Mouse (Mus musculus): ENCODE results near the gene Gm10663.

Gene Gm10663

DNA sequence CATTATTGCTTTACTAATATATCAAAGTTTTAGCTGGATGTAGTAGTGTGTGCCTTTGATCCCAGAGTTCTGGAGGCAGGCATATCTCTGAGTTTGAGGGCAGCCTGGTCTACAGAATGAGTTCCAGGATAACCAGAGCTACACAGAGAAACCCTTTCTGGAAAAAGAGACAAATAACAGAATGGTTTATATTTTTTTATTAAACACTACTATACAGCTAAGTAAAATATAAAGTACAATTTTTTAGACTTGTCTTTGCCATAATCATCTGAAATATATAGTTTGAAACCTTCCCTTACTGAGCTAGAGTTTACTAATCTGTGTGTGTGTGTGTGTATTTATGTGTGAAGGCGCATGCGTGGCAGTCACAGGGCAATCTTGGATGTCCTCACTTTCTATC is at the start of gene Gm10663:
Gene Gm10663 (plus strand): TSS at position 301 of the 400 bp plus-strand sequence.
- DNase-seq (ENCODE audit: low spot score) = no peak

DNA sequence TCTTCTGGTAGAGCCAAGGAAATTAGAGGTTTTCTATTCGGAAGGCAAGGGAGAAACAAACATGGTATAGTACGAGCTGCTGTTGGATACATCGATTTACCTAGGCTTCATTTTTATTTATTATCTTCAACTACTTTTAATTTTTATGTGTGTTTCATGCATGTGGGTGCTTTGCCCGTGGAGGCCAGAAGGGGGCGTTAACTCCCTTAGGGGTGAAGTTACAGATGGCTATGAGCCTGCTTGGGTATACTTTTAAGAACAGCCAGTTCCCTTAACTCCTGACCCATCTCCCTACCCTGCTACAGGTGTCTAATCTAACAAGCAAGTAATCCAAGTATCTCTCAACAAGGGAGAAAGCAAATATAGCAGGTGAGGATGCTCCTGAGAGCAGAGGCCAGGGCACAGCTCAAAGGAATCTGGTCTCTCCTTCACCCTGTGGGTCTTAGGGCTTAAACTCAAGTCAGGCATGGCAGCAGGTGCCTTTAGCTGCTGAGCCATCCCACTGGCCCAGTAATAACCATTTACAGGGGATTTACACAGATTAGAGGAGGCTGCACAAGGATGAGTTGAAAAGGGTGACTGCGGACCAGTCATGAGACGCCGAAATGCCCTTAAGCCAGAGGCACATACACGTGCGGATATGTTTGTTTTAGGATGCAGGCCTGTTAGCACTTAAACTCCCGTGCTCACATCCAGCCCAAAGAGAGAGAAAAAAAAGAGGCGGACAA is 45.7 kb upstream of the Gm10663 start:
- no peak for DNase-seq (ENCODE audit: low spot score)

DNA sequence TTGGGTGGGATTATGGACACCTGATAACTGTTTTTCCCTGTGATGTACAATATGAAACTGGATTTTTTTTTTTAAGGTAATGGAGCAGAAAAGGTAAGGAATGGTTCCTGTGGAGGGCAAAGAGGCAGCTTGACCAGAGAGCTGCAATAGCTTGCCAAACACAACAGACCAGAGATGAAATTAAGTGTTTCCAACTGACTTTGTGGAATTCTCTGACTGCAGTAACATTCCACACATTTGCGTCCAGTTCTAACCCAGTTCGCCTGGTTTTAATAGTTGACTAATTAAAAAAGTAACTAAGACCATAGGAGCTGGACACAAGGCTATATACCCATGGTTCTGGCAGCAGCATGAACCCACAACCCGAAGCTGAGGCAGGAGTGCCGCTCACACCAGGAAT is 45.1 kb upstream of the Gm10663 start:
- DNase-seq (ENCODE audit: low spot score) = no peak

DNA sequence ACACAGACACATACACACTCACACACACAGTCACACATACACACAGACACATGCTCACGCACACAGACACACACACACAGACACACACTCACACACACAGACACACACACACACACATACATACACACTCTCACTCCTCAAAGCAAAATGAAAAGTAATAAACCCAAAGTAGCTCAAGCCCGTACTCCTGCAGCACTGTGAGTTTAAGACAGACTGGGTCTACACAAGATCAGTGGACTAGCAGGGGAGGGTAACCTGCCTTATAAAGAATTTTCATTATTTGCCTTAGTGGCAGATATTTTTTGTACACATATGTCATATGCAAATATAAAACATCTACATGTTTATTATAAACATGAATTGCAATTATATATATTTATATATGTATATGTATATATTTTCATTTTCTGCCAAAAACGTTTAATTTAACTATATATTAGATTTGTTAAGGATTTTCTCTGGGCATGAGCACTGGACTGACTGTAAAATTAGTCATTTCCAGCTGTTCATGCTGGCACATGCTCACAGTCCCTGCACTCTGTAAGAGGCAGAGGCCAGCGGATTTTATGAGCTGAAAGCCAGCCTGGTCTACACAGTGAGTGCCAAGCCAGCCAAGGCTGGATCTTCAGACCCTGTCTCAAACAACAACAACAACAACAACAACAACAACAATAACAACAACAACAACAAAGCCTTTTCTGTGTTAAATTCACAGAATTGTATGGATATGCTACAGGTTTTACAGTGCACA is 43.9 kb upstream of the Gm10663 start:
- no peak for DNase-seq (ENCODE audit: low spot score)

DNA sequence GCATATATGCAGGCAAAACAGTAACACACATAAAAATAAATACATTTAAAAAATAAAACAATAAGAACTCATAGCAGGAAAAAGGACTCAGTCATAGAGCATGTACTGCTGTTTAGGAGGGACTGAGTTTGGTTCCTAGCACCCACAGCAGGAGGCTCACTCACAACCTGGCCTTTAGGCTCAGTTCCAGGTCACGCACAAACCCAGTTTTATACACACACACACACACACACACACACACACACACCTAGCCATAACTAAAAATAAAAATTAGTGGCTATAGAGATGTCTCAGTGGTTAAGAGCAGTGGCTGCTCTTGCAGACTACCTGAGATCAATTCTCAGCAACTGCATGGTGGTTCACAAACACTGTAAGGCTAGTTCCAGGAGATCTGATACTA is 42.7 kb upstream of the Gm10663 start:
- DNase-seq (ENCODE audit: low spot score) = no peak

DNA sequence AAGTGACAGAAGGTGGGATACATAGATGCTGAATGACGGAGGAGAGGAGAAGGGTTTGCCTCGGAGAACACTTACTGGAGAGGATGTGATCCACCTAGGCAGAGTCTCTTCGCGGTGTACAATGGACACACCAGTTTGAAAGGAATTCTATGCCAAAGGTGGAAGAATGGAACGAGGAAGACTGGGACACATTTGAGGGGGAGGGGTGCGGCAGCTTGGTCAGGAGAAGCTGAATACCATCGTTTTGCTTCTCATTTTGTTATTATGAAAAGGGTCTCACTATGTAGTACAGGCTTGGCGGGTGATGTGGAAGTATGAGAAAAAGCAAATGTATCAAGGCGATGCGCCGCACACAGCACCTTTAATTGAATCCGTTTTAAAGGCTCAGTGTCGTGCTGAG is 41.8 kb upstream of the Gm10663 start:
- no peak for DNase-seq (ENCODE audit: low spot score)

DNA sequence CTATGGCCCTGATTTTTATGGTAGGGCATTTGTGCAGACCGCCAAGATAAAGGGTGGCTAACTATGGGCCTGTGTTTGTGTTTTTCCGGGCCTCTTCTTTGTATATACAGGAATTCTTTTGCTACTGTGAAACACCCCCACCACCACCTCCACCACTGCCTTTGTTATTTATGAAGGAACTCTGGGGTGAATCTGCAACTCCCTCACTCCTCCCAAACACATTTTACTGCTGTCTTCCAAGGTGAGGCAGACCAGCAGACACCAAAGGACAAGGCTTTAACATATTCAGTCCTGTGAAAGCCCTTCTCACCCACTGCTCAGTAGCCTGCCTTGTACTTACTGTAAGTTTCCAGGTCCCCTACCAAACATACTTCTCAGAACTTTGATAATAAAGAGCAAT is 40.7 kb upstream of the Gm10663 start:
- DNase-seq (ENCODE audit: low spot score) = no peak

DNA sequence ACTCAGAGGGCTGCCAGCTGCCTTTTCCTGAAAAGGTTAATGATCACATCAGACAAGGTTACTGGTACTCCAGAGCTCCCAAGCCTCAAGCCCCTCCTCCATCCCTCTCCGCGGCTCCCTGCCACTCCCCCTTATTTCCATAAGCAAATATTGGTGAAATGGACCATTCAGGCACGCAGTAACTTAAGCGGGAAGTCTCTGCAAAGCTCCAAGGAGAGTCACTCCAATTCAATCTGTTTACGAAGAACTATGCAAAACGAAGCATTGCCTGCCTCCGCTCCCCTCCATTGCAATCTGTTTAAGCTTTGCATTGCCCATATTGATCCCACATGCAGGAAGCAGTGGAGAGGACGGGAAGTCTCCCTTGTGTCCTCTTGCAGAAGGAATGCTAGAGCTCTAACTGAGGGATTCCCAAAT is 37.7 kb upstream of the Gm10663 start, which contains the start of gene Apela:
Gene Apela (minus strand): TSS at position 220 of the 417 bp plus-strand sequence.
- DNase-seq (ENCODE audit: low spot score) = no peak

DNA sequence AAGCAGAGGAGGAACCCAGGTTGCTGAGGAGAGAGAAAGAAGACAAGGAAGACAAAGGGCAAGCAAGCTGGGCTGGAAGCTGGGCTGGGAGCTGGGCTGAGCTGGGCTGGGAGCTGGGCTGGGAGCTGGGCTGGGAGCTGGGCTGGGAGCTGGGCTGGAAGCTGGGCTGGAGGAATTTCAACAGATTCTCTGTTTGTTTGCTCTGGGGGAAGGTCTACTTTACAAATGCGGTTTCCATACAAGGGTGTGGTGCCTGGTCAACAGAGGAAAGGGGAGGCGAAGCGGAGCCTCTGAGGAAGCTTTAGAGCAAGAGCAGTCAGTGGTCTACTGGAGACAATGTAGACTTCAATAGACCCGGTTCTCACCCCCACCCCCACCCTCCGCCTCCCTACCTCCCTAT is 28.3 kb upstream of the Gm10663 start:
- DNase-seq (ENCODE audit: low spot score) = no peak

DNA sequence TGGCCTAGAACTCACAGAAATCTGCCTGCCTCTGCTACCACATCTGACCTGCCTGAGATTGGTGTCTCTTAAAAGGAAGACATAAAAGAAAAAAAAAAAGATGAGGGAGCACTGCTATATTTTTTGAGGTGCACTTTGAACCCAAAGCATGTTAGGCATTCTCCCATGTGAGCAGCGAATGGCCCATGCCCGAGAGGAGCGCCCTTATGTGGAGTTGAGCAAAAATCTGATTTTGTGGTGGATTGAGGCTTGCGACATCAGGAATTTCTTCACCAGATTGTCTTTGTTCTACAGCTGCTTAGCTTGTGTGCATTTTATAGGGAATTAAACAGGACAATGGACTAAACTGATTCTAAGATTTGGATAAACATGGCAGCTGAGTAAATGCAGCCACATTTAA is 27.6 kb upstream of the Gm10663 start:
- DNase-seq (ENCODE audit: low spot score) = no peak

DNA sequence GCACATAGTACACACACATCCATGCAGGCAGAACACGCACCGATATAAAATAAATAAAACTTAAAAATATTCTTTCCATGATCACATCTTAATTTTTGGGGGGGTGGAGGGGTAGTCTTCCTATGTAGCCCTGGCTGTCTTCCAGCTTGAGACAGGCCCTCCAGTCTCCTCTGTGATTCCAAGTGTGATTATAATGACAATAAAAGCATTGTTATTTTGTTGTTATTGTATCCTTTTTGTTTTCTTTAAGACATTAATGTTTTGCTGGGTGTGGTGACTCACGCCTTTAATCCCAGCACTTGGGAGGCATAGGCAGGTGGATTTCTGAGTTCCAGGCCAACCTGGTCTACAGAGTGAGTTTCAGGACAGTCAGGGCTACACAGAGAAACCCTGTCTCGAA is 27.0 kb upstream of the Gm10663 start:
- DNase-seq (ENCODE audit: low spot score) = no peak

DNA sequence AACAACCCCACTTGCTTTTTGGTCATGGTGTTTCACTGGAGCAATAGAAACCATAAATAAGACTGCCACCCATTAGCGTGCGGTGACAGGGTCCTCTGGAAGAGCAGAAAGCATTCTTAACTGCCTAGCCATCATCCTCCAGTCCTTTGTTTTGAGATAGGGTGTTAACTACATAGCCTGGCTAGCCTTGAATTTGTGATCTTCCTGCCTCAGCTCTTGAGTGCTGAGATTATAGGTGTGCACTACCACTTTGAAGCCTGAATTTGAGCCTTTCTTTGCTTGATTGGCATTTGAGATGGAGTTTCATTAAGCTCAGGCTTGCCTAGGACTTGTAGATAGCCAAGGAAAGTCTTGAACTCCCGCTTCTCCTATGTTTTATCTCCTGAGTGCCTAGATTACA is 21.3 kb upstream of the Gm10663 start:
- no peak for DNase-seq (ENCODE audit: low spot score)

DNA sequence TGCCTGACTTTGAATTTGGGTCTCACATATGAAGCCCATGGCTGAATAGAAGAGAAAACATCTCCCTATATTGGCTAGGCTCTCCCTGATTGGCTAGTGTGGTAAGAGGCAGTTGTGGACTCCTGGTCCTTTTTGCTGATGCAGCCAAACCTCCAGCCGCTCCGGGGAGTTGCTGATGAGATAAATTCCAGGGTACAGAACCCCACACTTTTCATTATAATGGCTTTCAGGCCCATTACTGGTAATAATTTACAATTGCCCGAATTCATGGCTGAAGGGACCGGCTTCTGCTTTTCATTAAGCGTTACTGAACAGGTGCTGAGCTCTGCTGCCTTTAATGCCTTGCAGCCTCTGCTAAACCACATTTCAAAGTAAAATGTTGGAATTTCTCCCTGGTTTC is 20.9 kb upstream of the Gm10663 start:
- no peak for DNase-seq (ENCODE audit: low spot score)

DNA sequence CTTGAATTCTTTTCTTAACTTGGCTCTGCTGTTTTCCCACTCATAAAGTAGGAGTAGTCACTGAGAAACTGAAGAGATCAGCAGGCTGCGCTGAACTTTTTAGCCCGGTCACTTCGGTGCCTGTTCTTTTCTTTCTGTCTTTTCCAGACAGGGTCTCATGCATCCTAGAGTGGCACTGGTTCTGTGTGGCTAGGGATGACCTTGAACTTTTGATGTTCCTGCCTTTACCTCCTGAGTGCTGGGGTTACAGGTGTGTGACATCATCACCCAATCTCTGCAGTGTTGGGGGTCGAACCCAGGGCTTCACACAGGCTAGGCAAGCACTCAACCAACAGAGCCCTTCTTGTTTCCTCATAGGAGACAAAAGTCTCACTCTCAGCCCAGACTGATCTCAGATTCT is 18.1 kb upstream of the Gm10663 start:
- DNase-seq (ENCODE audit: low spot score) = no peak

DNA sequence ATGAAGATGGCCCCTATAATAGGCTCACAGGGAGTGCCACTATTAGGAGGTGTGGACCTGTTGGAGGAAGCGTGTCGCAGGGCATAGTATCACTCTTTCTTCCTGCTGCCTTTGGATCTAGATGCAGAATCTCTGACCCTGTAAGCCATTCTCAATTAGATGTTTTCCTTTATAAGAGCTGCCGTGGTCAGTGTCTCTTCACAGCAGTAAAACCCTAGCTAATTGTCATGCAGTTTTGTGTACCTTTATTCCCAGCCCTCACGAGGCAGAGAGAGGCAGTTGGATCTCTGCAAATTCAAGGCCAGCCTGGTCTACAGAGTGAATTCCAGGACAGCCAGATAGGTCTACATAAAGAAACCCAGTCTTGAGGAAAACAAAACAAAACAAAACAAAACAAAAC is 12.6 kb upstream of the Gm10663 start:
- DNase-seq (ENCODE audit: low spot score) = no peak

DNA sequence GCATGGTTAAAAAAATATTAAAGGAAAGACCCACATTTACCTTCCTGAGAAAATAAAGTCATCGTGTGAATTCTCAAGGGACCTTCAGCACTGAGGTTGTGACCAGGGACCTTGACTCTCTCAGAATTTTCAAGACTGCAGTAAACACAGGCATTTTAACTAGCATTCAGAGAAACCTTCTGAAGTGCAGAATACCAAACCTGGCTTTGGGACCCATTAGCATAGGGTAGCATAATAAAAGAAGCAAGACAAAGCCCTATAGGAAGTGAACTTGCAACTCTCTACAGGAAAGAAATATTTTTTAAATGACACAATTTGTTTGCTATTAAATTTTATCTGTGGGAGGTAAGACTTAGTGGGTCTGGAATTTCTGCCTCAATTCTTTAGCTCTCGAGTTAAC is 10.8 kb upstream of the Gm10663 start:
- DNase-seq (ENCODE audit: low spot score) = no peak

DNA sequence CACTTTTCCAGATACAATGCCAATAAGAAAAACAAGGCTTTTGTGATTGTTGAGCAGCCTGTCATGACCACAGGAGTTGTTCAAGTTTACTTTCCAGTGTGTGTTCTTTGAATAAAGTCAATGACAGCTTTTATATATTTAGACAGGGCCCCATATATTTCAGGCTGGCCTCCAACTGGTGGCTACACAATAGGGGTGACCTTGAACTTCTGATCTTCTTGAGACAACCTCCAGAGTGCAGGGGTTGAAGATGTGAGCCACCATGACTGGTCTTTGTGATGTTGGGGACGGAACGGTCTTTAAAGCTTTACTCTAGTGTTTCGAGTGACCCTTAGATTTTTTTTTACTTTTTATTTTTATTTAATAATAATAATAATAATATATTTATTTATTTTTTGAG is 9.2 kb upstream of the Gm10663 start:
- DNase-seq (ENCODE audit: low spot score) = no peak

DNA sequence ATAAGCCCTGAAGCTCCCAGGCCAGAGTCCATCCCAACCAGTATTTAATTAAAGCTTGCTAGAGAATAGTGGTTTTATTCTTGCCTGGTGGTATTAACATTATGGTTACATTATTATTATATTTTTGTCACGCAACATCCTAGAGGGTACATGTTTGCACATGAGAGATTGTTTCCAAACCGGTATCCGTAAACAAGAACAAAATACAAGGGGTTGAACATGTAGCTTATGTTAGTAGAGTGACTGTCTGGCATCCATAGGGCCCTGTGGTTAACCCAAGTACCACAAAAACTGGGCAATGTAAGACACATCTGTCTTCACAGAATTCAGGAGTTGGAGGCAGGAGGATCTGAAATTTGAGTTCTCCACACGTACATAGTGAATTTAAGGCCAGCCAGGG is 7.8 kb upstream of the Gm10663 start:
- DNase-seq (ENCODE audit: low spot score) = no peak

DNA sequence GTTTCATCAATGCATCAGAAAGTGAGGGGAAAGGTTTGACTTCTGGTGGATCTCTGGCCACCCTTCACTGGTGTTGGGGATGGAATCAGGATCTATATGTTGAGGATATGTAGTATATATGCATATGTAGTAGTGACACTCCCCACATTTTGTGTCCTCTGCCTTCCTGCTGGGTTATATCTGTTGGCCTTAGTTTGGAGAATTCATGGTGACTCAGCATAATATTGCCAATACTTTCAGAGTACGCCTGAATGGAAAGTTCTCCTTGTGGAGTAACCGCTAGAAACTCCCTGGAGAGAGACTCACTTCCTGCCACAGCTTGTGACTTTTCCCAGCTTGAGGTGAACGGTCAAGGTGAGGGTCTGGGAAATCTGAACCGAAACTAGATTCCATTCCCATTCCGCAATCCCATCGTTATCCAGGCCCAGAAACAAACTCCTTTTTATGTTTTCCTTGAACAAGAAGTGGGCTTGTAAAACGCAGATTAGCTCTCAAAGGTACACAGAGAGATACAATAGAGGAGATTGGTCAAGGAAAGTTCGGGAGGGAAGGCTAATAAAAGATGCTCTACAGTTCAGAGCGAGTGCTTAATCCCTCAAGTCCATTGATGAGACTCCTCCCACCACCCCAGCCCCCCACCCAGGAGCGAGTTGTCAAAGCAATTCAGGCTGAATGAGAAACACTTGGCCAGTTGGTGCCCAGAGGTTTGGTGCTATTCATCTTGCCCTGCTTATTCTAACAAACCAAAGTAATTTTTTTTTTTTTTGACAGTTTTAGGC is 7.0 kb upstream of the Gm10663 start:
- DNase-seq (ENCODE audit: low spot score) = no peak

DNA sequence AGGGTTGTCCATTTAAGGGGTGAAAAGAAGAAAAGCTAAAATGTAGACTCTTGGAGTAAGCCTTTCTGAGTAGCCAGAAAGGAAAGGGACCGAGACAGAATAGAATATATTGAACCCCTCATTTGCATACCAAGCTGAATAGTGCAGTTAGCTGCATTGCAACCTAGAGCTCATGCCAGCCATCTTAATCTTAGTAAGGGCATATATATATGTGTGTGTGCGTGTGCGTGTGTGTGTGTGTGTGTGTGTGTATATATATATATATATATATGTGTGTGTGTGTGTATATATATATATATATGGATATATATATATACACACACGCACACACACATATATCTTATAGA is 6.4 kb upstream of the Gm10663 start:
- DNase-seq (ENCODE audit: low spot score) = no peak

DNA sequence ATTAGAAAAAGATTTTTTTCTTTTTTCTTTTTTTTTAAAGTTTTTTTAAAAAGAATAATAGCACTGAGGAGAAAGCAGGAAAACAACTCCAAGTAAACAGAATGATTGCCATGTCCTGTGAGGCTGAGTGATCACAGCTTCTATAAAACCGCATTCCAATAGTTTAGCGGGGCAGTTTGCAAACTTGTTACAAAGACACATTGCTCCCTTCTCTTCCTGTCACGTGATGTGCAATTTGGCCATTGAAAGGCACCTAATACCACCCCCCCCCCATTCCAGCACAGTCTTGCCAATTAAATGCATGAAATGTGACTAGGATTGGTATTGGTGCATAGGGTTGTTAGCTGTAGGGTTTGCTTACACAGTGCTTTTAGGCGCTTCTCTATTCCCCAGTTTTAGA is 3.8 kb upstream of the Gm10663 start:
- no peak for DNase-seq (ENCODE audit: low spot score)

DNA sequence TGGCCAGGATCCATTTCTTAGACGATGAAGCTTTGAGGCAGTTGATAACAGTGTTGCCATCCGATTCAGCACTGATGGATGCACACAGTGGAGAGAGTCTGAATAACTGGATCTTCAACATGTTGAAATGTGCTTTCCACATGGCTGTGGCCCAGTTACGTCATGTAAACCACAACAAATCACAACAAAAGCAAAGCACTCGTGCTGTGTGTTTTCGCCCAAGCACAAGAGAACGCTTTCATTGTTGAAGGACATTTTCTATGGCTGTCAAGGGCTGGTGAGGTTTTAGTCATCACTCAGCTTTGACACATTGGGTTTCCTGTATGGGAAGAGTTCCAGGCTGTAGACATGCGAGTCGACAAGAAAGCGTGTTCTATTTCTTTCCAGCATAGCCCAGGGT is 5.9 kb downstream of the Gm10663 start:
- DNase-seq (ENCODE audit: low spot score) = no peak

DNA sequence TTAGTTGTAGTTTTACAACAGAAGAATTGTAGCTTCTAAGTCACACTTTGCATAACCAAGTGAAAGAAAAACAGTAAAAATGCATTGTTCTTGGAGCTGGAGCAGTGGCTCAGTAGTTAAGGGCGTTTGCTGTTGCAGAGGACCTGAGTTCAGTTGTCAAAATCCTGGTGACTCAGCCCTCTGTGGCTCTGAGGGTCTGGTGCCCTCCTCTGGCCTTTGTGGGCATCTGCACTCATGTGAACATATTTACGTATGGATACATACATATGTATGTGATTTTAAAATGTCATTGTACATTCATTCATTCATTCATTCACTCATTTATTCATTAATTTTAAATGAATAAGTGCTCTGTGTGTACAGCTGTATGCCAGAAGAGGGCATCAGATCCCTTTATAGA is 10.8 kb downstream of the Gm10663 start:
- no peak for DNase-seq (ENCODE audit: low spot score)
